Mouse (Mus musculus): ENCODE measurements around the gene Hcrtr1.

DNA sequence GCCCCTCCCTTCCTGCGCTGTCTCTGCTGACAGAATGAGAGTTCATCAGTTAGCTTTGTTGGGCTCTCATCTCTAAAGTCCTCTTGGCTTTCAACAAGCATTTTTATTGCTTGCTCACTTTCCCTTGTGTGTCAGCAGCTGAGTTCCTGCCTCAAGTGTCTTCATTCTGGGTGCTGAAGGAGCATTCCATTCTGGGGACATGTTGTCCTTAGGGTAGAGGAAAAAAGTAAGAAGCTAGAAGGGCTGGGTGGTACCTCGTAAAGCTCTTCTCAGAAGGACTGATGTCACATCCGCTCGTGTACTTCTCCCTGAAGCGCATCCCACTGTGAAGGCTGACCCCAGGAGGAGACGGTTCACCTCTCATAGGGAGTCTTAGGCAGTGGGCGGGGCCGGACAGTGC, 17.6 kb downstream of the Hcrtr1 start:
- TF ChIP-seq POLR2A (IDR thresholded peaks at IDR 0.05; ENCODE audit: insufficient read depth, low read length) (no peak), CTCF (IDR thresholded peaks at IDR 0.05; ENCODE audit: low read depth, low read length) (no peak), EP300 (IDR thresholded peaks at IDR 0.05; ENCODE audit: insufficient read depth, low read depth, low read length) (no peak)

Measured in ES-Bruce4 (cell line).